Mouse (Mus musculus) C2C12 (cell line): Measurements from ENCODE around the gene Col18a1.

Source experiments
- CTCF ChIP-seq: IDR thresholded peaks from one replicate; pipeline ENCODE4 v1.5.1; 2011; ENCODE audit not compliant: control insufficient read depth, insufficient read depth, insufficient read length
- MYOG ChIP-seq: IDR thresholded peaks from one replicate; pipeline ENCODE4 v1.6.1; 2011; ENCODE audit not compliant: control insufficient read depth, insufficient read length; ENCODE audit errors: extremely low read depth
- USF1 ChIP-seq: IDR thresholded peaks from one replicate; pipeline ENCODE4 v1.6.1; 2011; ENCODE audit warnings: low read depth, mild to moderate bottlenecking, control low read depth, moderate library complexity

DNA sequence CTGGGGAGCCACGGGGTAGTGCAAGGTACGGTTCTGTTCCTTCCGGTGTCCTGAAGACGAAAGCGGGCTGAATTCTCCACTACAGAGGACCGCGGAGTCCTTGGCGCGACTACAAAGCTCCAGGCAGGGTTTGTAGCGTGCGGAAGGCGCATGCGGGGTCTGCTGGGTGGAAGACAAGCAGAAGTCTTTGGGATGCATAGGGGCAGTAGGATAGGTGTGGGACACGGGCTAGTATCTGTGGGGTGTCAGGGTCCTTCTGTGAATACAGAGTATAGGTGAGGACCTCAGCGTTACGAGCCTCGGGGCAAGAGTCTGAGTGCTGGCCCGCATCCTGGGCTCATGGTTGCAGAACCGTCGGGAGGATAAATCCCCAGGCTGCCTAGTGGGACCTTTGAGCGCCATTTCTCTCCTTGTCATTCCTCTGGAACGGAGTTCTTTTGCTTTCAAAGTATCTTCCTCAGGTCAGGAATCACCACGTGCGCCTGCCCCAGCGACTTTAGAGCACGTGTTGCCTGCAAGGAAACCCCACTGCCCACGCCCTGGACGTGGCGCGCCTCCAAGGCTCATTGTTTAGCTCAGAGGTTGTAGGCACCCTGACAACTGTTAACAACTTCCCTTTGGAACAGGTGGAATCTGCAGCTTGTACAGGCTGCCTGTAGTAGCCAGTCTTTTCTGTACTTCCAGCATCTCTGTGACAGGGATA lies 132.9 kb downstream of the Col18a1 start:
- TF ChIP-seq CTCF (no peak), USF1 (peak; percentile 70), MYOG (no peak)
